Mouse (Mus musculus) bone marrow macrophage, adult 2 months (primary cell): ENCODE measurements at regions not wholly inside any gene's neighbourhood (a gene's known extent, or its start where the extent isn't known, plus 50 kb on each side); places are given as distances from the start of the nearest gene placed in this dataset.

Source experiments
- H3K27ac ChIP-seq: 2 replicates; pipeline ENCODE4 v1.5.1; 2012; ENCODE audit warnings: low read depth, low read length; ENCODE audit not compliant: insufficient read depth
- H3K4me1 ChIP-seq: 2 replicates; pipeline ENCODE4 v1.6.1; 2012; ENCODE audit warnings: low read length; ENCODE audit not compliant: control insufficient read depth, insufficient read depth
- H3K4me3 ChIP-seq: 2 replicates; pipeline ENCODE4 v1.5.1; 2012; ENCODE audit warnings: mild to moderate bottlenecking, low read length, moderate library complexity; ENCODE audit not compliant: insufficient read depth
- CTCF ChIP-seq: IDR thresholded peaks from 2 replicates; pipeline ENCODE4 v1.5.1; 2012; ENCODE audit warnings: low read depth, mild to moderate bottlenecking, low read length, moderate library complexity
- POLR2A ChIP-seq: IDR thresholded peaks from 2 replicates; pipeline ENCODE4 v1.6.1; 2012; ENCODE audit warnings: mild to moderate bottlenecking, low read depth, low read length, borderline replicate concordance

DNA sequence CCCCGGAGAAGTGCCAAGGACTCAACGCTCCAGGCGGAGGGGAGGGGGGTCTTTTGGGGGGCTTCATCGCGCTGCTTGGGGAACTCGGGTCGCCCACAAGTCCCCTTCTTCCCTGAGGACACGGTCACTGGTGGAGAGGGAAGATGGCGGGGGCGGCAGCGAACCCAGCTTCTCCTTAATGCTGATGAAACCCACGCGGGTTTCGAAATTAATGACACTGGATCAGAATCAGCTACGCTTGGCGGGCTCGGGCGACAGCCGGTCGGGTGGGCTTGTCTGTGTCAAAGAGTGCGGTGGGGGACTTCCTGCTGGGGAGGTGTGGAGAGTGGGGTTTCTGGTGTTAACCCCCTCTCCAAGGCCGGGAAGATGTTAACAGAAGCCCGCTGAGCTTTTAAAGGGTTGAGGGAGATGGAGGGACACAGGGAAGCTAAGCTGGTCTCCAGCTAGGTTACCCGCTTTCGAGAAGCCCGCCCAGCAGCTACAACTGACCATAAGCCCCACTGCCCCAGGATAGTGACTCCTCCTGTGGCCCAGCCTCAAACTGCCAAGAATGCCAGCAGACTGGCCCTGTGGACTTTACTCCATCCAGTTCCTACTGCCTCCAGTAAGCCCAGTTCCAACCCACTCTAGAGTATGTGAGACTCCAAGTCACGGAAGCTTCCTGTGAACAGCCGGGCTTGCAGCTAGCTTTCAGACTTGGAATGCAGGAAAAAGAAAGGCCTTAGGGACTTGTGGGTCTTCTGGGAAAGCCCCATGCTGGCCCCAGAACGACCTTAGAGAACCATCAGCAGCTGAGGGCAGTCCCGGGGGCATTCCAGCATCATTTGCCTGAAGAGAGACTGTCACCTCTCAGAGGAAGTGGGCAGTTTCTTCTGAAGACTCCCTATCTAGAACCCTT is 337.7 kb downstream of the H2al1j start:
- peak overlapping the region; percentile 44 for H3K4me3 ChIP-seq
- no peak overlapping the region; the same call in 1 of the 2 replicates for H3K27ac ChIP-seq
- H3K4me1 ChIP-seq = peaks cover 7% of the 10 kb centered on the region
- no peak for TF ChIP-seq CTCF
- TF ChIP-seq POLR2A = no peak

DNA sequence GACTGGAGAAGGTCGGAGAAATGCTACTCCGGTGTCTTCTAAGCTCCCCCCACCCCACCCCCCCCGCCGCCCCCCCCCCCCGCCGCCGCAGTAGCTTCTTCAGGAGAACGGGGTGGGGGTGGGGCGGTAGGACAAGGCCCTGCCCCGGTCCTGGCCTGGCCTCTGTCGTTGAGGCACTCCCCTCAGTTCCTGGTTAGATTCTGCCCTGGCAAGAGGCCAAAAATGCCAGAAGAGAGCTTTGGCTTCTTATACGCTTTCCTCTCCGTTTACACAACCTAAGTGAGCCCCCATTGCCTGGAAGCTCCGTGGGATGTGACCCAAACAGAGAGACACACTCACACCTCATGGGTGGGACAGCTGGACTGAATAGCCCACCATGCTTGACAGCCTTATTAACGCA is 338.9 kb downstream of the H2al1j start:
- Histone ChIP-seq H3K27ac (no peak overlapping the region), H3K4me1 (peaks cover 7% of the 10 kb centered on the region), H3K4me3 (no peak overlapping the region)
- TF ChIP-seq POLR2A (no peak), CTCF (no peak)

DNA sequence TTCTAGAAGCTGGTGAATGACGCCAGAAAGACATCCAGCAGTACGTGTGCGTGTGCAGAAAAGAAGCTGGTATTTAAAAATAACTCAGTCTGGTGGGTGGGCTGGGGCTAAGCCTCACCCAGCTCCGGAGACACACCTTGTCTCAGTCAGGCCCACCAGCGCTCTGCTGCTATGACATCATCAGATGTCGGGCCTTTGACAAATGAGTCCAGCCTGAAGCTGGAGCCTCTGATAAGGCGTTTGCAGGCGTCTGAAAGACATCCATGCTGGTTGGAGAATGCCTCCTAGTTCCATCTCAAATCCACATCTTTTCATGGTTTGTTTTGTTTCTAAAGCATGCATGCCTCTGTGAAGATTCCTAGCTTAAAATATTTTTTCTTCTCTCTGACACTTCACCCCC is 344.2 kb downstream of the H2al1j start:
- no peak overlapping the region for H3K4me3 ChIP-seq

DNA sequence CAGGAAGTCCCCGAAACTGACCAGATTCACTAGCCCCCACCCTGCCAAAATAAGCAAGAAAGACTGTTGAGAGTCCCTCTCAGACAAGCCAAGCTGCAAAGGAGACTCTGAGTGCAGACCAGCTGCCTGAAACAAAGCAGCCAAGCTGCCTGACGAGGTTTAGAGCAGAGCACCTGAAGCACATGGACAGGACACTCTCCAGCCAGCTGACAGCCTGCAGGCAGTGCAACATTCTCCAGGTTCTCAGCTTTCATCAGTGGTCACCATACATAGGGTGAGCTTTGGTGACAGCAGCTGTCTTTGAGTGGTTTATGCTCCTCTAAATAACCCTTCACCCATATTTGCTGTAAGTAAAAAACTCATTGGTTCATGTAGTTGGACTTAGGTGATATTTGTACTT is 350.5 kb downstream of the H2al1j start:
- Histone ChIP-seq H3K27ac (no peak overlapping the region), H3K4me1 (peaks cover 14% of the 10 kb centered on the region), H3K4me3 (no peak overlapping the region)
- TF ChIP-seq CTCF (no peak), POLR2A (no peak)

More for the DNA sequence above, 344.2 kb downstream of the H2al1j start:
- TF ChIP-seq POLR2A = no peak
- no peak for TF ChIP-seq CTCF
- no peak overlapping the region for H3K27ac ChIP-seq
- no peaks in the 10 kb centered on the region for H3K4me1 ChIP-seq

DNA sequence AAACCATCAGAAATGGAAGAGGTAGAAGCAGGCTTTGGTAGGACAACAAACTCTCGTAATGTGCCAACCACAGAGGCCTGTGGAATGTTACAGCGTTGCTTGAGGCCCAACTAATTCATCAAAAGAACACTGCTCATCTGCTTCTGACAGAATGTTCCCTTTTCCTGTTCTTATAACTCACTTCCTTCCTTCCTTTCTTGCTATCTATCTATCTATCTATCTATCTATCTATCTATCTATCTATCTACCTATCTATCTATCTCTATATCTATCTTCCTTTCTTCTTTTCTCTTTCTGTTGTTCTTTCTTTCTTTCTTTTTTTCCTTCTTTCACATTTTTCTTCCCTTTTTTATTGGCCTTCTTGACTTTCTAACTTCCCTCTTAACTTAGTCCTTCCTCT is 353.7 kb downstream of the H2al1j start:
- H3K27ac ChIP-seq = no peak overlapping the region

DNA sequence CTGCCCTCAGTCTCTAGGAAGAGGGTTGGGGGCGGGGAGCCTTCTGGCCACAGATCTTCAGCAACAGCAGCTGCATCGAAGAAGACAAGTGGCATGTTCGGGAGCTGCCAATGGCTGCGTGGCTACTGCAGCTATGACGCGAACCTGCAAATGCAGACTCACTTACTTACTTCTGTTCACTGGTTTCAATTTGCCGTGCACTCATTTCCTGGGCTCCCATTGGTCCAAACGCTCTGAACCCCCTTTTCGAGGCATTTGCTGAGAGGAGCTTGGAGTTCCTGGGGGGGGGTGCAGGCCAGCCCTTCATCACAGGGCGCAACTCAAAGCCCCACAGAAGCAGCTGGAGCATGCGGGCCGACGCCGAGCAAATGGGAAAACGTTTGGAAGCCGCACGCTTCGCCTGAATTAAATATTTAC is 362.4 kb downstream of the H2al1j start:
- TF ChIP-seq CTCF (no peak), POLR2A (no peak)
- H3K27ac ChIP-seq = no peak overlapping the region
- peaks cover 5% of the 10 kb centered on the region for H3K4me1 ChIP-seq
- no peak overlapping the region for H3K4me3 ChIP-seq

More for the DNA sequence above, 353.7 kb downstream of the H2al1j start:
- TF ChIP-seq POLR2A (no peak), CTCF (no peak)
- Histone ChIP-seq H3K4me1 (peaks cover 20% of the 10 kb centered on the region), H3K4me3 (no peak overlapping the region)

DNA sequence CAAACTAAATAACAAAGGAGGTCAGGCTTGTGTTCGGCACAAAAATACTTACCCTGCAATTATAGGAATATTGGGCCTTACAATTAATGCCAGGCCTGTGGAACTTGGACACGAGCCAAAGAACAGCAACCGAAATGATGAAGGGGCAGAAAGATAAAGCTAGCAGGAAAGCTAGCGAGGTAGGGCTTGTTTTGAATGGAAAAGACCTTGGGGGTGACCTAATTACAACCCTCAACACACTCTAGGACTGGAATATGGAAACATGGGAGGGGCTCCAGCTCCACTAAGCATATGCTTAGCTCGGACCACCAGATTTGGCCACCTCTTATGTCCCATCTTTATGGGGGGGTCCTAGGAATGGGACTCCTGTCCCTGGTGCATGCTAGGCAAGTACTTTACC is 362.8 kb downstream of the H2al1j start:
- Histone ChIP-seq H3K4me1 (peaks cover 5% of the 10 kb centered on the region), H3K4me3 (no peak overlapping the region), H3K27ac (no peak overlapping the region)
- TF ChIP-seq CTCF = no peak
- no peak for TF ChIP-seq POLR2A

DNA sequence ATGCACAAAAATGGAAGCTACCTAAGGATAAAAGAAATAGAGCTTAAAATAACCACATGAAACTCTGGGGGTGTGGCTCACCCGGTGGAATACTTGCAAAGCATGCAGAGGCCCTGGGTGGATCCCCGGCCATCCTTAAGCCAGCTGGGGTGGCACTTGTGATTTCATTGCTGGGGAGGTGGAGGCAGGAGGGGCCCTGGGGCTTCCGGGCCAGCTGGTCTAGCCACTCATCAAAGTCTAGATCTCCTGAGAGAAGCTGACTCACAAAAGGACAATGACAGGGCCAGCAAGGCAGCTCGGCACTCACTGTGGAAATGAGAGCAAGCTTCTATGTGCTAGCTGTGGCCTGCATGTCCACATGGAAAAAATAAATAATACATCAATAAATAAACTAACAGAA is 363.4 kb downstream of the H2al1j start:
- TF ChIP-seq CTCF (no peak), POLR2A (no peak)
- Histone ChIP-seq H3K4me3 (no peak overlapping the region), H3K27ac (no peak overlapping the region), H3K4me1 (peaks cover 5% of the 10 kb centered on the region)

DNA sequence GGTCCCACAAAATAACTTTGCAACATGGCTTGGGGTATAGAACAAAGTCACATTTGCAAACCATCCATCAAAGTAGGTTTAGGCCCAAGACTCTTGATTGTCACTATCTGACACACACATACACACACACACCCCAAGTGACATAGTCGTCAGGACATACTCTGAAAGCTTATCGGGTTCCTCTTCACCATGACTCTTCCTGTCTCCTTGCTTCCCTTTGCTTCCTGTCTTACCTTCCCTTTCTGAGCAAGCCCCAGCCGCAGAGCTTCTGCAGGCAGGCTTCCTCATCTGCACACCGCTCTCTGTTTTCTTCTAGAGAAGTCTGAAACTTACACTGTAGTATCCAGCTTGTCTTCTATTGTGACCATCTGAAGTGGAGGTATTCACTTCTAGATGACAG is 368.9 kb downstream of the H2al1j start:
- no peak overlapping the region for H3K27ac ChIP-seq
- peaks cover 8% of the 10 kb centered on the region for H3K4me1 ChIP-seq
- no peak overlapping the region for H3K4me3 ChIP-seq
- no peak for TF ChIP-seq POLR2A
- TF ChIP-seq CTCF = no peak

DNA sequence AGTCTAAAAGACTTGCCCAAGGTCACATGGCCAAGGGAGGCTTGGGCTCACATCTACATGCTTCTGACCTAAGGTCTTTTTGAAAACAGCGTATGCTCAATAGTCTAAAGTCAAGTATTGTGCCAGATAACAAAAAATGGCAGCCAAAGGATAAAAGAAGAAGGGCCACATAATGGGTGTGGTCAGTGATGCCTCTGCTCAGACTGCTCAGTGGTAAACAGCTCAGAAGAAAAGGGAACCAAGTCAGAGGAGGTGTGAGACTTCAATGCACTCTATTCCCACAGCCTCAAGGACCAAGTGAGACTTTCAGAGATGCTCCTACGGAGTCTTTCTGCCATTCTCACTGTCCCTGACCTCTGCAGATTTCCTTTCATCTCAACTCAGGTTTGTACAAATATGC is 373.5 kb downstream of the H2al1j start:
- no peak overlapping the region for H3K27ac ChIP-seq
- TF ChIP-seq CTCF = no peak
- TF ChIP-seq POLR2A = no peak
- H3K4me1 ChIP-seq = peaks cover 9% of the 10 kb centered on the region
- H3K4me3 ChIP-seq = no peak overlapping the region
